Mouse (Mus musculus): ENCODE results near the gene Pappa2. TPM values are rescaled to one million over a fixed set of nuclear protein-coding genes. Genes with fewer than 3 reads are reported as not detected.

The Pappa2 gene
- total RNA-seq (2021) (under 1 TPM; 0.09 to 0.47 TPM), polyA plus RNA-seq (2012; rRNA removed) (0.12 and 0.29 TPM in 2 replicates)
- long read RNA-seq: 0 reads

- WGBS: 41% methylated on average over 1 of the region's 1 CpGs
- no peaks in the 10 kb centered on the region for H3K79me2 ChIP-seq (replicated peaks; ENCODE audit: control insufficient read depth, insufficient read depth, low read length)
- H3K27ac ChIP-seq: no peak within 1 kb of the TSS
- H3K9ac ChIP-seq (ENCODE audit: low read depth, low read length): no peak within 1 kb of the TSS
- intact Hi-C loops (cut with DNase I): no loop called here
- H3K4me1 ChIP-seq (ENCODE audit: control insufficient read depth, insufficient read depth, low read length): no peaks in the 10 kb centered on the region
- H3K36me3 ChIP-seq (ENCODE audit: control insufficient read depth, insufficient read depth, low read length): no peaks in the 10 kb centered on the region
- H3K27me3 ChIP-seq (ENCODE audit: control insufficient read depth, insufficient read depth, low read length): no peaks in the 10 kb centered on the region
- no peak within 1 kb of the TSS for H3K4me3 ChIP-seq
- TF ChIP-seq POLR2A (IDR thresholded peaks at IDR 0.05; ENCODE audit: insufficient read depth, low read depth, low read length): no peak
- TF ChIP-seq EP300 (IDR thresholded peaks at IDR 0.05; ENCODE audit: insufficient read depth, low read depth, low read length): no peak
- TF ChIP-seq CTCF (IDR thresholded peaks at IDR 0.05): no peak
- no peak for DNase-seq
These were observed at the start of gene Pappa2 for GRCm38 (mm10) chr1:158980390-158980789. TSS of gene Pappa2 (minus strand) at chr1:158980490.

- peak in 1 of 2 experiments; percentile 35 for DNase-seq
- Histone ChIP-seq H3K4me1 (ENCODE audit: control insufficient read depth, insufficient read depth, low read length) (no peaks in the 10 kb centered on the region; the same call in 1 of the 2 replicates), H3K79me2 (replicated peaks; ENCODE audit: control insufficient read depth, insufficient read depth, low read length) (no peaks in the 10 kb centered on the region), H3K9ac (ENCODE audit: low read depth, low read length) (no peak overlapping the region), H3K36me3 (ENCODE audit: control insufficient read depth, insufficient read depth, low read length) (no peaks in the 10 kb centered on the region), H3K27me3 (ENCODE audit: control insufficient read depth, insufficient read depth, low read length) (no peaks in the 10 kb centered on the region), H3K27ac (no peak overlapping the region), H3K4me3 (no peak overlapping the region)
- 58% methylated on average over 2 of the region's 2 CpGs for WGBS
- intact Hi-C loops (cut with DNase I): no loop called here
- no peak for TF ChIP-seq CTCF (IDR thresholded peaks at IDR 0.05)
- TF ChIP-seq EP300 (IDR thresholded peaks at IDR 0.05; ENCODE audit: insufficient read depth, low read depth, low read length): no peak
- TF ChIP-seq POLR2A (IDR thresholded peaks at IDR 0.05; ENCODE audit: insufficient read depth, low read depth, low read length): no peak
These were observed 48.8 kb upstream of the Pappa2 start for GRCm38 (mm10) chr1:159029106-159029505.

GRCm38 (mm10) chr1:159014940-159015660, 34.8 kb upstream of the Pappa2 start:
- no peak overlapping the region for H3K9ac ChIP-seq (ENCODE audit: low read depth, low read length)
- no peaks in the 10 kb centered on the region for H3K79me2 ChIP-seq (replicated peaks; ENCODE audit: control insufficient read depth, insufficient read depth, low read length)
- H3K4me3 ChIP-seq: no peak overlapping the region
- H3K36me3 ChIP-seq (ENCODE audit: control insufficient read depth, insufficient read depth, low read length): no peaks in the 10 kb centered on the region
- H3K4me1 ChIP-seq (ENCODE audit: control insufficient read depth, insufficient read depth, low read length): no peaks in the 10 kb centered on the region
- no peak overlapping the region for H3K27ac ChIP-seq
- WGBS: 90% methylated on average over 5 of the region's 5 CpGs
- intact Hi-C loops (cut with DNase I): no loop called here
- no peak for DNase-seq
- TF ChIP-seq EP300 (IDR thresholded peaks at IDR 0.05; ENCODE audit: insufficient read depth, low read depth, low read length) (no peak), CTCF (IDR thresholded peaks at IDR 0.05) (no peak), POLR2A (IDR thresholded peaks at IDR 0.05; ENCODE audit: insufficient read depth, low read depth, low read length) (no peak)
- no peaks in the 10 kb centered on the region for H3K27me3 ChIP-seq (ENCODE audit: control insufficient read depth, insufficient read depth, low read length)

- no peaks in the 10 kb centered on the region for H3K4me1 ChIP-seq (ENCODE audit: control insufficient read depth, insufficient read depth, low read length)
- no peaks in the 10 kb centered on the region for H3K36me3 ChIP-seq (ENCODE audit: control insufficient read depth, insufficient read depth, low read length)
- H3K27me3 ChIP-seq (ENCODE audit: control insufficient read depth, insufficient read depth, low read length): no peaks in the 10 kb centered on the region
- no peak for TF ChIP-seq CTCF (IDR thresholded peaks at IDR 0.05)
- no peak for TF ChIP-seq POLR2A (IDR thresholded peaks at IDR 0.05; ENCODE audit: insufficient read depth, low read depth, low read length)
- no peak for TF ChIP-seq EP300 (IDR thresholded peaks at IDR 0.05; ENCODE audit: insufficient read depth, low read depth, low read length)
- intact Hi-C loops (cut with DNase I): no loop called here
- DNase-seq: no peak
- 72% methylated on average over 3 of the region's 3 CpGs for WGBS
- H3K27ac ChIP-seq: no peak overlapping the region
- no peak overlapping the region for H3K9ac ChIP-seq (ENCODE audit: low read depth, low read length)
- no peaks in the 10 kb centered on the region for H3K79me2 ChIP-seq (replicated peaks; ENCODE audit: control insufficient read depth, insufficient read depth, low read length)
- no peak overlapping the region for H3K4me3 ChIP-seq
These were observed 6.8 kb upstream of the Pappa2 start for GRCm38 (mm10) chr1:158987042-158987441.

- intact Hi-C loops (cut with DNase I): no loop called here
- no peaks in the 10 kb centered on the region for H3K4me1 ChIP-seq (ENCODE audit: control insufficient read depth, insufficient read depth, low read length)
- no peaks in the 10 kb centered on the region for H3K79me2 ChIP-seq (replicated peaks; ENCODE audit: control insufficient read depth, insufficient read depth, low read length)
- TF ChIP-seq EP300 (IDR thresholded peaks at IDR 0.05; ENCODE audit: insufficient read depth, low read depth, low read length): no peak
- no peak for TF ChIP-seq CTCF (IDR thresholded peaks at IDR 0.05)
- no peak for TF ChIP-seq POLR2A (IDR thresholded peaks at IDR 0.05; ENCODE audit: insufficient read depth, low read depth, low read length)
- no peak overlapping the region for H3K27ac ChIP-seq
- no peaks in the 10 kb centered on the region for H3K36me3 ChIP-seq (ENCODE audit: control insufficient read depth, insufficient read depth, low read length)
- no peak overlapping the region for H3K4me3 ChIP-seq
- no peaks in the 10 kb centered on the region for H3K27me3 ChIP-seq (ENCODE audit: control insufficient read depth, insufficient read depth, low read length)
- no peak overlapping the region for H3K9ac ChIP-seq (ENCODE audit: low read depth, low read length)
- DNase-seq: no peak
- WGBS: 42% methylated on average over 5 of the region's 5 CpGs
These were observed 17.9 kb downstream of the Pappa2 start for GRCm38 (mm10) chr1:158962340-158962739.

- H3K4me1 ChIP-seq (ENCODE audit: control insufficient read depth, insufficient read depth, low read length): no peaks in the 10 kb centered on the region
- H3K79me2 ChIP-seq (replicated peaks; ENCODE audit: control insufficient read depth, insufficient read depth, low read length): no peaks in the 10 kb centered on the region
- H3K27ac ChIP-seq: no peak overlapping the region
- intact Hi-C loops (cut with DNase I): no loop called here
- 48% methylated on average over 4 of the region's 4 CpGs for WGBS
- no peak for DNase-seq
- no peaks in the 10 kb centered on the region for H3K27me3 ChIP-seq (ENCODE audit: control insufficient read depth, insufficient read depth, low read length)
- TF ChIP-seq POLR2A (IDR thresholded peaks at IDR 0.05; ENCODE audit: insufficient read depth, low read depth, low read length) (no peak), CTCF (IDR thresholded peaks at IDR 0.05) (no peak), EP300 (IDR thresholded peaks at IDR 0.05; ENCODE audit: insufficient read depth, low read depth, low read length) (no peak)
- H3K36me3 ChIP-seq (ENCODE audit: control insufficient read depth, insufficient read depth, low read length): no peaks in the 10 kb centered on the region
- no peak overlapping the region for H3K9ac ChIP-seq (ENCODE audit: low read depth, low read length)
- H3K4me3 ChIP-seq: no peak overlapping the region
These were observed 19.3 kb downstream of the Pappa2 start for GRCm38 (mm10) chr1:158960984-158961383.

Data from heart, adult 2 months (tissue).